In the genomic region with DNA sequence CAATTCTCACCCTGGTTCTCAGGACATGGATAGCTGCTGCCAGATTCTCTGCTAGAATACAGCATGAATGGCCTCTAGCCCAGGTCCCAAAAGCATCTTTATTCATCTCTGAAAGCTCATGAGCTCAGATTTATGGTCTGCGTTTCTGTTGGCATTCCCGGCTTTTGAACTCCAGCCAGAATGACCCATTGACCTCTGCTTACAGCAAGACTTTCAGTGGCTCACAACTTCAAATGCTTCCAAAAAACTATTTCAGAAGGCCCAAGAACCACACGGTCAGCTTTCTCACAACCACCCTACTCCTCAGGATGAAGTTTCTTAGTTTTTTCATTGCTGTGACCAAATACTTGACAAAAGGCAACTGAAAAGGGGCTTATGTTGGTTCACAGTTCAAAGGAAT, we compare ENCODE assay signal across 14 mouse cellular contexts.
DNase-seq lines count a peak whose midpoint lies in the region; ATAC-seq and TF ChIP-seq lines count a peak whose summit lies in the region.
"Had no signal": no experiment of that assay in that cellular context is flagged by ENCODE, and none has a peak within 500 bp of the region (broad histone marks: within the 10 kb centered on the region; RNA-seq: fewer than 3 reads in every experiment).

No protein-coding gene starts in this region.

- no peaks in the 10 kb centered on the region for H3K4me1 ChIP-seq in liver, adult 2 months (ENCODE audit: control insufficient read depth, insufficient read depth, low read length)
- H3K4me1 ChIP-seq in liver, embryonic 12.5 days = no peaks in the 10 kb centered on the region
- no peaks in the 10 kb centered on the region for H3K4me1 ChIP-seq in hindbrain, embryonic 14.5 days (replicated peaks; ENCODE audit: control insufficient read depth, insufficient read depth, low read length)
- no peaks in the 10 kb centered on the region for H3K4me1 ChIP-seq in hindbrain, embryonic 16.5 days (ENCODE audit: control insufficient read depth, insufficient read depth, low read depth, low read length)

- peak; percentile 24 for DNase-seq in liver, adult 2 months (ENCODE audit: extremely low read depth, low read depth, low spot score)
- peak; percentile 38 for DNase-seq in NIH3T3 (ENCODE audit: low read depth)
- peak; percentile 87 for DNase-seq in adrenal gland, postnatal 10 days
- peak; percentile 33 to 37 for DNase-seq in kidney, postnatal 25 days
- no peak for DNase-seq in hindbrain, embryonic 14.5 days (ENCODE audit: low spot score)
- DNase-seq: cerebellum, adult 8-10 months; heart, adult 2 months; thymus, postnatal 36 days had no signal

- no peaks in the 10 kb centered on the region for H3K27me3 ChIP-seq in liver, adult 2 months (ENCODE audit: control insufficient read depth, insufficient read depth, low read length)
- H3K27me3 ChIP-seq in liver, embryonic 12.5 days (replicated peaks) = no peaks in the 10 kb centered on the region
- no peaks in the 10 kb centered on the region for H3K27me3 ChIP-seq in hindbrain, embryonic 14.5 days (ENCODE audit: control insufficient read depth, insufficient read depth, low read length)
- H3K27me3 ChIP-seq in hindbrain, embryonic 16.5 days (replicated peaks; ENCODE audit: control insufficient read depth, insufficient read depth, low read length) = no peaks in the 10 kb centered on the region

- 31% methylated on average over 3 of the region's 3 CpGs for WGBS in liver, adult 2 months
- WGBS in liver, embryonic 12.5 days (ENCODE audit: insufficient replicate concordance) = 59% methylated on average over 3 of the region's 3 CpGs
- 25% methylated on average over 3 of the region's 3 CpGs for WGBS in hindbrain, embryonic 14.5 days
- 23% methylated on average over 3 of the region's 3 CpGs for WGBS in hindbrain, embryonic 16.5 days

- no peaks in the 10 kb centered on the region for H3K79me2 ChIP-seq in liver, adult 2 months (ENCODE audit: control insufficient read depth, insufficient read depth, low read length)

- no peak overlapping the region for H3K27ac ChIP-seq in liver, adult 2 months (replicated peaks; ENCODE audit: insufficient read depth, low read depth, low read length)
- H3K27ac ChIP-seq in liver, embryonic 12.5 days = no peak overlapping the region
- H3K27ac ChIP-seq in hindbrain, embryonic 14.5 days = no peak overlapping the region
- no peak overlapping the region for H3K27ac ChIP-seq in hindbrain, embryonic 16.5 days (ENCODE audit: low read depth, low read length)
- H3K27ac ChIP-seq: heart, adult 2 months; macrophage; stomach, postnatal 0 days had no signal

- H3K9me3 ChIP-seq in liver, embryonic 12.5 days (replicated peaks) = no peaks in the 10 kb centered on the region
- H3K9me3 ChIP-seq in hindbrain, embryonic 14.5 days (ENCODE audit: control insufficient read depth, low read length) = peaks cover 10% of the 10 kb centered on the region; the same call in 1 of the 2 replicates
- peaks cover 2% of the 10 kb centered on the region; the same call in 1 of the 2 replicates for H3K9me3 ChIP-seq in hindbrain, embryonic 16.5 days (ENCODE audit: control insufficient read depth, low read length)

- TF ChIP-seq CTCF in liver, adult 2 months (IDR thresholded peaks at IDR 0.05; ENCODE audit: low read depth, low read length) = no peak

- no peak overlapping the region for H3K4me3 ChIP-seq in liver, adult 2 months (ENCODE audit: insufficient read depth, low read depth, low read length)
- H3K4me3 ChIP-seq in liver, embryonic 12.5 days = no peak overlapping the region
- H3K4me3 ChIP-seq in hindbrain, embryonic 14.5 days (replicated peaks; ENCODE audit: low read length) = no peak overlapping the region
- H3K4me3 ChIP-seq in hindbrain, embryonic 16.5 days (ENCODE audit: low read length) = no peak overlapping the region
- H3K4me3 ChIP-seq: heart, adult 2 months had no signal

- no peaks in the 10 kb centered on the region for H3K36me3 ChIP-seq in liver, adult 2 months (ENCODE audit: control insufficient read depth, insufficient read depth, low read length)
- no peaks in the 10 kb centered on the region for H3K36me3 ChIP-seq in liver, embryonic 12.5 days
- H3K36me3 ChIP-seq in hindbrain, embryonic 14.5 days (replicated peaks; ENCODE audit: control insufficient read depth, insufficient read depth) = no peaks in the 10 kb centered on the region
- H3K36me3 ChIP-seq in hindbrain, embryonic 16.5 days (ENCODE audit: control insufficient read depth, insufficient read depth, low read length) = no peaks in the 10 kb centered on the region

- no peak for ATAC-seq in liver, embryonic 12.5 days
- no peak for ATAC-seq in hindbrain, embryonic 14.5 days (ENCODE audit: low FRiP score)
- no peak for ATAC-seq in hindbrain, embryonic 16.5 days
- ATAC-seq: intestine, embryonic 16.5 days had no signal

- TF ChIP-seq POLR2A in liver, adult 2 months (IDR thresholded peaks at IDR 0.05; ENCODE audit: extremely low read depth, insufficient read depth, low read length) = no peak

- no peak overlapping the region for H3K4me2 ChIP-seq in liver, embryonic 12.5 days
- no peak overlapping the region for H3K4me2 ChIP-seq in hindbrain, embryonic 14.5 days (replicated peaks)
- H3K4me2 ChIP-seq in hindbrain, embryonic 16.5 days (ENCODE audit: low read length) = no peak overlapping the region
- H3K4me2 ChIP-seq: liver, embryonic 11.5 days had no signal

- H3K9ac ChIP-seq in liver, adult 2 months (ENCODE audit: low read depth, low read length) = no peak overlapping the region
- no peak overlapping the region for H3K9ac ChIP-seq in liver, embryonic 12.5 days
- no peak overlapping the region for H3K9ac ChIP-seq in hindbrain, embryonic 14.5 days
- H3K9ac ChIP-seq in hindbrain, embryonic 16.5 days (ENCODE audit: low read depth, low read length) = no peak overlapping the region
